Mouse (Mus musculus) gastrocnemius, adult 8-10 months (tissue): Measurements from ENCODE around the gene Ogt. TPM values are rescaled to one million over a fixed set of nuclear protein-coding genes. Genes with fewer than 3 reads are reported as not detected.

Source experiments
- DNase-seq, 2 experiments: peaks; one replicate each; pipeline ENCODE4 v3.0.0; 2022; ENCODE audit warnings: low spot score in 2 of 2
- total RNA-seq, 4 experiments: library from RNA; stranded (reverse); gene quantifications; 2 replicates each; pipeline ENCODE4 v1.2.4; 2022

Gene Ogt
- 10 to 100 TPM; 58.9 to 75.0 (median 72.6) TPM for total RNA-seq

- DNase-seq, result peak; percentile 84 to 88
Measured at GRCm38 (mm10) chrX:101639741-101640166, at the start of gene Ogt. Gene Ogt, plus strand, starts transcription at chrX:101640060.

DNA sequence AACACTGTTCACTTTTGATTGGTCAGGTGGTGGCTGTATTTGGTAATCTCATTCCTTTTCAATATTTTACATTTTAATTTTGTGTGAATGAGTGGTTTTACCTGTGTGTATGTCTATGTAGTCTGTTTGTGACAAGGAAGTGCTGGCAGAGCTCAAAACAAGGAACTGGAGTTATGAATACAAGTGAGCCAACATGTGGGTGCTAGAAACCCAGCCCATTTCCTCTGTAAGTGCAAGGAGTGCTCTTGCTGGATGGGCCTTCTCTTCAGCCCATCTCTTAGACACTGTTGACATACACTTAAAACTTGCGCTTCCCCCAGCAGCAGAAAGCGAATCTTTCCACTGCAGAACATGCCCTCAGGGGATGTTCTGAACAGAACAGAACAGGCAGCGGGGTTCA lies 23.7 kb upstream of the Ogt start:
- DNase-seq, result no peak

DNA sequence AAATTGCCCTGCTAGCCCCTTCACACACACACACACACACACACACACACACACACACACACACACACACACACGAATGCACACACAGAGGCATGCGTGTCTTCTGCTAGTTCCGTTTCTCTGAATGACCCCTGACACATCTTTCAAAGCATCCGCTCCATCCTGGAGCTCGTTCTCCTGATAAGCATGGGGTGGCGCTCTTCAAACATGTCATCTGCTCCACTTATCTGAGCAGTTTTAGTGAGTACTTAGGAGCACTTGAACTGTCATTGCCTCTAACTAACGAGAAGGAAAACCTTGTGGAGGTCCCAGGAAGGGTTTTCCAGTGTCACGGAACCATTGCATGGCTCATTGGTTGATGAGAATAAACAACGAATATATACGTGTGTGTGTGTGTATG lies 22.0 kb upstream of the Ogt start:
- DNase-seq, result no peak

- no peak for DNase-seq
Measured at GRCm38 (mm10) chrX:101620317-101620716, 19.5 kb upstream of the Ogt start.

DNA sequence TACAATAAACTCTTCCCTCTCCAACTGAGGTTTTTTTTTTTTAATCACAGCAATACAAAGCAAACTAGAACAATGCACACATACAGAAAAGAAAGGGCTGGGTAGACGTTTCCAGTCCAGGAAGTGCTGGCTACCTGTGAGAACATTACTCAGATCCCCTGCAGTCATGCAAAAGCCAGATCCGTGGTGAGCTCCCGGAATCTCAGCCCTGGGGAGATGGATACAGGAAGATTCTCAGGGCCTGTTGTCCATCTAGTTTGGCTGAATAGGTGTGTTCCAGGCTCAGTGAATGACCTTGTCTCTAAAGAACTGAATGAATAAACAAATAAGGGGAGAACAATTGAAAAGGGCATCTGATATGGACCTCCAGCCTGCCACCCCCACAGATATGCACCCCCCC lies 17.3 kb upstream of the Ogt start:
- no peak for DNase-seq

DNA sequence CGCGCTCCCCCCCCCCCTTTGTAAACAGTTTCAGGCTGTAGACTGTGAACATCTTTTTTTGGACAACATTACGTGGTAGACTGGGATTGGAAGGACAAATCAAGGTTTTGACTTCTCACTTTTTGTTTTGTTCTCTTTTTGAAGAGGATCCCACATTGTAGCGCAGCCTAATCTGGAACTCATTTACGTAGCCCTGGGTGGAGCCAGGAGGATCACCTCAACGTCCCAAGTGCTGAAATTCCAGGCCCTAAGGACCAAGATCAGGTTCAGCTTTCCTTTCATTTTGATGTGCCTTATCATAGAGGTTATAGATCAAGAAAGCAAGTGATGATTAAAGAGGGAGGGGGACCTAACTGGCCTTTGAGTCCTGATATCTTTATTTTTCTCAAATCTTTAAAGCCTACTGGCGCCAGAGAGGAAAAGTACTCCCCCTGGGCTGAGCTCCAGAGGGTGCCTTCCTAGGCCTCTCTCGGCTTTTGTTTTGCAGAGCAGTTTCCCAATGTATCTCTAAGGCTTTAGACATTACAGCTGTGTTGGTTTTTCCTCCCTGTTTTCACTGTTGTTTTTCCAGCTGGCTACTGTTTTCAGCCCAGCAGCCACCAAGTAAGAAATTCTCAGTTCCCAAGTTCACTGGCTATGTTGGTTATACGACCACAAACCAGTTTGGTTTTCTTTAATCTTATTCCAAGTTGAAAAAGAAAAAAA lies 2.9 kb upstream of the Ogt start:
- DNase-seq, result no peak

DNA sequence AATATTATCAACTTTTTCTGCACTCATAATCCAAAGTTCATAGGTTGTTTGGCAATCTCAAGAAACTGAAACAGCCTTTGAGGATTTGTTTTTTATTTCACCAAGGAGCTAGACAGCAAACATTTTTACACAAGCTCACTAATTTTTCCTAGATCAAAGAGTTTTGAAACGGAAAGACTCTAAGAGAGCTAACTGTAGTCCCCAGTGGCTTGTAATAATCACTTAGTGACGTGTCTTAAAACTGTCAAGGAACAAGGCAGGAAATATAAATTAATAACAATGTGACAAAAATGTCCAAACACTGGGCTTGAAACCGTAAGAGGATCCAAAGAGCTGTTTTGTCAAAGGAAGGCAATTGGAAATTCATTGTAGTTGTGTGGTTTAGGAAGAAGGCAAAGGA lies 1.0 kb upstream of the Ogt start:
- no peak for DNase-seq

DNA sequence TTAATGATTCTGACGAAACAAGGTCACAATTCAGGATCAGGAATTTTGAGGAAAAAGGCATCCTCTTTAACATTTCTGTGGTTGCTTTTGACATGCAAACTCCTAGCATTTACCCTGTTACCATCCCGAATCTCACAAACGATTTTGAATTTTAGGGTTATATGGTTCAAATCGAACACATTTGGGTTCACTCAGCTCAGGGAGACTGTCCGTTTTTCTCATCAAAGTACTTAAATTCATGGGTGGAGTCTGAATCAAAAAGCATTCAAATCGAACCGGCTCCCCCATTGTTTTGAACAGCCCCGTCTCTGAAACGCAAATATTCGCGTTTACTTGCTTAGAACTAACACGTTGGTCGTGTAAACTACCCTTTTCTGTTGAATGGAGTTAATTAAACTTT lies 554 bp upstream of the Ogt start:
- no peak for DNase-seq

DNA sequence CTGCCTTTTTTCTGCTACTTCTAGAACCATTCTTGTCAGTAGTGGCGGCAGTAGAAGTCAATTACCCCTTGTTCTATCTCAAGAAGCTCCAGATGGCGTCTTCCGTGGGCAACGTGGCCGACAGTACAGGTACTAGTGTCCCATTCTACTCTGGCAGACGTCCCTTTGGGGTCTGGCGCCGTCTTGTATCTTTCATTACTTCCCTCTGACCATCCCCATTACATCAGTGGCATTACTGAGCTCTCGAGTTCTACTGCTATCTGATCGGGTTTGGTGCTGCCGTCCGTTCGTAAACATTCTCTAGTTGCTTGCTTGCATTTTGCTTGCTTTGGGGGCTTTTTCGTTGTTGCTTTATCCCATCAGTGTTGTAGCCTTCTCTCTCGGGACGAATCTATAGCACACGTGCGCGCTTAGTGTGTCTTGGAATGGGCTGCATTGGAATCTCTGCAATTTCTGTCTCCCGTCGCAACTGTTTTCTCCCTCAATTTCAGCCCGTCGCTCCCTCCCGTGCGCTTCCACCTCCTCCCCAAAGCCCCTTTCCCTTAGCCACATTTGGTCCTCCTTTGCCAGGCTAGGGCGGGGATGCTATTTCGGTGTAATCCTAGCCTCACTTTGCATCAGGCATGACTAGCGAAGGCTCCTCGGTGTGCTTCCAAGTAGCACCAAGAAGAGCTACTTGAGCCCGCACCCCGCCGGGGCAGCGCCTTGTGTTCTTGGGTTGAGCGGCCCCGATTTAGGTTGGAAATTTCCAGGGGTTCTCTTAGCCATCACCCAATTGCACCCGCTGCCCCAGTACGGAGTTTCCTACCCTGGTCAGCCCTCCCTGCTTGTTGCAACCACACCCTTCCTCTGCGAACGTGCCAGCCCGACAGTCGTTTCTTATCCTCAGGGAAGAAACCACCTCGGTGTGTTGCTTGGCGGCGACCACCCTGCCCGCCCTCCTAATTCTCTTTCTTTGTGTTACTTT lies 617 bp downstream of the Ogt start:
- peak; percentile 14 to 34 for DNase-seq

DNA sequence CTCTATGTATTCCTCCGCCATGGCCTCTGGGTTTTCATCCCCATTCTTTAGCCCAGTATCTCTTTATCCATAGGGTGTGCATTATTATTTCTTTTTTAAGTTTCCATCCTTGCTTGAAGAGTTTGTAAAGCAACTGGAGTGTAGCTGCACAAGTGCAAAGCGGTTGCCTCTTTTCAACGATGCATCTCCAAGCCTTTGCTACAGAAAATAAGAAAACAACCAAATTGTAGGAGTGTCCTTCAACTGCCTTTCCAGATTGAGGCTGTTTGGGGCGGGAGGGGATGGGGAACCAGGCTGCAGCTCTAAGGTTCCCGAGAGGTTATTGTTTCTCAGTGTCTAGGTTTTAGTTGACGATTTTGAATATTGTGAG lies 1.3 kb downstream of the Ogt start:
- no peak for DNase-seq

DNA sequence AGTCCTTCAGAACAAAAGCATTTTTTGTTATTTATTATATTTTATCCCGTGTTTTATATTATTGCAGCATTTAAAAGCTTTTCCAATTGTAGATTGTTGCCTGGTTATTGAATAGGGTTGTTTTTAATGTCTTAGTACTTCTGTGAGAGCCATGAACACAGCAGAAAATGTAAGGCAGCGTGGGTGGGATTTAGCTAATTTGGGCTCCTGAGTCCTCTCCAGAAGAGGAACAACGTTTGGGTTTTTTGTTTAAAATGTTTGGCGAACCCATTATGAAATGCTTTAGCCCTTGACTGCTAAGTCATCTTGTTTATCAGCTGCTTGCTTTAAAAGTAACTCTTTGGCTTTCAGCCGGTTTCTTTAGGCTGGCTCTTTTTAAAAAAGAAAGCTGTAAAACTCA lies 2.2 kb downstream of the Ogt start:
- DNase-seq, result no peak

- no peak for DNase-seq
Measured at GRCm38 (mm10) chrX:101645286-101645685, 5.4 kb downstream of the Ogt start.

DNA sequence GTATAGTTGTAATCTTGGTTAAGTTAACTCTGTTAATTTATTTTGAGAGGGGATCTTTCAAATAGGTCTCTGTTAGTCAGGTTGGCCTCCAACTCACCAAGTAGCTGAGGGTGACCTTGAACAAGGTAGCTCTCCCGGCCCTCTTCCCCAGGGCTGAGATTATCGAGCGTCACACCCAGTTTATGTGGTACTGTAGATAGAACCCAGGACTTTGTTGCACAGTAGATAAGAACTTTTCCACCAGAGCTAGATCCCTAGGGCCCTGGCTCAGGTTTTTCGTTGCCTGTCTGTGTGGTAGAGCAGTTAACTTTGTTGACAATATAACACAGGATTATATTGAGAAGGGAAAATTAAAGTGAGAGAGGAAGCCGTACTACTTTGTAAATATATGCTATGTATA lies 6.8 kb downstream of the Ogt start:
- no peak for DNase-seq

DNA sequence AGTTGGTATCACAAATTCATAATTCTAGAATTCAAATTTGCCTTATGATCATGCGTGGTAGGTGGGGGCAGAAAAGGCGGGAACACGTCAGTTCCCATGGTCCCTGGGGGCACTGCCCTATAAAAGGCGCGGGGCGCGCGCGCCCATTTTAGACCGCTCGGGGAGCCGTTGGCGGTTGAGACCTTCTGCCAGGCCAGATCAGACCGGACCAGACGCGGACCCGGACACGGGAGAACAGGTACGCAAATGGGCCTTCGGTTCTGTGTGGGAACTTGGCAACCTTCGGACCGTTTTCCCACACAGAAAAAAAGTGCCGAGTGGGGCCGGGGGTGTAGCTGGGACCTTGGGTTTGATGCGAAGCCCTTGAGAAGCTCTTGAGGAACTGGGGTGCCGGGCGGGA lies 55.8 kb downstream of the Ogt start:
- DNase-seq, result no peak

DNA sequence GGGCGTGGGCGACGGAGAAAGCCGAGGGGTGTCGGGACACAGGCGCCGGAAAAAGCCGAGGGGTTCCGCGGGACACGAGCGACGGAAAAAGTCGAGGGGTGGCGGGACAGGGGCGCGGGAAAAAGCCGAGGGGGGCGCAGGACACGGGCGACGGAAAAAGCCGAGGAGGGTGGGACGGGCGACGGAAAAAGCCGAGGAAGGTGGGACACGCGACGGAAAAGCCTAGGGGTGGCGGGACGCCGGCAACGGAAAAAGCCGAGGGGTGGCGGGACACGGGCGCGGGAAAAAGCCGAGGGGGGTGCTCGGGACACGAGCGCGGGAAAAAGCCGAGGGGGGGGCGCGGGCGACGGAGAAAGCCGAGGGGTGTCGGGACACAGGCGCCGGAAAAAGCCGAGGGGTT lies 57.7 kb downstream of the Ogt start:
- no peak for DNase-seq

DNA sequence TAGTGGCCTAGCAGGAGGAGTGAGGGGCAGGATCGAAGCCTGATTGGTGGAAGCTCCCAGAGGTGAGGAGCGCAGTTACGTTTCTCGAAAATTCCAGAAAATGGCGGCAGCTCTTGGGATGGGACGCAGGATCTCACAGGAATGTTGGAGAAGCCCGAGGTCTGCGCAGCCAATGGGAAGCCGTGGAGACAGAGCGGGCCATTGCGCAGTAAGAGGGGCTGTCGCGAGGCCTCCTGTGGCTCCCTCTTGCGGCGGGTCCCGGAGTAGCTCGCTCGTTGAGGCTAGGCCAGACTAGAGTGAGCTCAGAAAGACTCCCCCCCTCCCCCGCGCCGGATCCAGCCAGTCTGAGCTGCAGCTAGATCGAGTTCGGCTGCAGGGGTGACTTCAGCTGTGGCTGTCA lies 58.4 kb downstream of the Ogt start:
- DNase-seq, result no peak

DNA sequence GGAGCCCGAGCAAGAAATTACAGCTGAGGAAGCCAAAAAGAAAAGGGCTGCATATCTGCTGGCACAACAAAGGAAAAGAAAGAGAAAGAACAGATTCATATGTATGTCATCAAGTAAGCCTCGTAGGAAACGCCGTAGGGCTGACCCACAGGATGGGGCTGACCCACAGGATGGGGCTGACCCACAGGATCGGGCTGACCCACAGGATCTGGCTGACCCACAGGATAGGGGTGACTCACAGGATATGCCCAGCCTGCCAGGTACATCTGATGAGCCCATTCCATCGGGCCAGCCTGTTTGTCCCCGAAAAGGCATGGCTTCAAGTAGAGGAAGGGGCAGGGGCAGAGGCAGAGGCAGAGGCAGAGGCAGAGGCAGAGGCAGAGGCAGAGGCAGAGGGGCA lies 65.3 kb downstream of the Ogt start:
- DNase-seq, result no peak

DNA sequence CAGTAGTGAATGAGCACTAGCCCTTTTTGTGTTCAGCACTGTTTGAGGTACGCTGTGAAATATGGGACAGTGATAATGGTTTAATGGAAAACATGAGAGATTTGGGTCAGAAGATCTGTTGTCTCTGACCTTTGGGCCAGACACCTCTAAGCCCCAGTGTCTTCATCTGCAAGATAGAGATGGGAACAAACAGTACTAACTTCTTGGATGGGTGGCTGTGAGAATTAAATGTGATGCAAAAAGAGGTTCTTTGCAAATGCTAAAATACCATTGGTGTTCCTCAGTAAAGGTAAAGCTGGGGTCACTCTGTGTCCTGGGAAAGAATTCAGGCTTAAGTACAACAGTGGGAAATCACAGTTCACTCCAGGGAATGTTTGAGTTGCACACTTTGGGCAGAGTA lies 80.5 kb downstream of the Ogt start:
- no peak for DNase-seq

DNA sequence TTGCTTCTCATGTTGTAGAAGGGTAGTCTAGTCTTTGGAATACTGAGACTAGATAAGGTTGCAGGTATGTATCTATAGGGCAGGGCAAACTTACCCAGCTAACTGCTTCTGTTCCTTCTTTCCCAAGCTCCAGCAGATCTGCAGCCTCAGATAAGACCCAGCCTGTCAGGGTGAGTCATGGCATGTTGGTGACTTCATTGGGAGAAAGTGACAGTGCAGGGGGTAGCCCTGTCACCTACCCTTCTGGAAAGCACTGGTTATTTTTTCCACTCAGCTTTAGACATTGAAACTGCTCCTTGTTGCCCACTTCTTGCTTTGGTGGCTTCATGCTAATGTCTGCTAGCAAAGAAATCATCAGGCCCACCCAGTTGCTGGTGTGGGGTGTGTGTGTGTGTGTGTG lies 90.2 kb downstream of the Ogt start:
- no peak for DNase-seq

DNA sequence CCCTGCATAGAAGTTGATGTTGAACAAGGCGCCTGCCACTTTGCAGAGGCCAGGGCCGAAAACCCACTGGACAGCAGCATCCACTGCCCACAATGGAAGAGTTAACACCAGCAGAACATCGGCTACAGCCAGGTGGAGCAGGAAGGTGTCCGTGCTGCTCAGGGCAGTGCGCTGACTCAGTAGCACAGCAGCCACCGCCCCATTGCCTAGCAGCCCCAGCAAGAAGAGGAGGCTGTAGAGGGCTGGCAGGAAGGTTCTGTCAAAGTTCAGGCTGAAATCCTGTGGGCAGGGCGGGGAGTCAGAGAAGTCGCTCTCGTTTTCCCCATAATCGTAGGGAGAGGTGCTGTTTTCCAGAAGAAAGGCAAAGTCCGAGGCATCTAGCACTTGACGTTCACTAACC lies 92.8 kb downstream of the Ogt start:
- no peak for DNase-seq

DNA sequence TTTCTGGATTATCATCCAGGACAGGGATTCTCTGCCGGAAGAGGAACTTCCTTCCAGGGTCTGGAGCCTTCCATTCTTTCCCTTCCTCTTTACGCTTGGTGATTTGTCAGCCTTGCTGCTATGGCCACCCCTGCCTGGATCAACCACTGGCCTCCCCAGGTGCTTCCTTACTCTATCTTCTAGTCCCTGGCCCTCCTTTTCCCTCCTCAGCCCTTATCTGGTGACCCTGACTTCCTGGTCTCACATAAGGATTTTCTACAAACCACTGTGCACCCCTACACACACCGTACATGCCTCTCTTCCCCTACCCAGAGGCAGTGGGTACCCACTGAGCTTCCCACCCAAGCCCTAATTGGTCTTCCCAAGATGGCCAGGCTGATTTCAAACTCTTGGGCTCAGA lies 93.4 kb downstream of the Ogt start:
- DNase-seq, result no peak

DNA sequence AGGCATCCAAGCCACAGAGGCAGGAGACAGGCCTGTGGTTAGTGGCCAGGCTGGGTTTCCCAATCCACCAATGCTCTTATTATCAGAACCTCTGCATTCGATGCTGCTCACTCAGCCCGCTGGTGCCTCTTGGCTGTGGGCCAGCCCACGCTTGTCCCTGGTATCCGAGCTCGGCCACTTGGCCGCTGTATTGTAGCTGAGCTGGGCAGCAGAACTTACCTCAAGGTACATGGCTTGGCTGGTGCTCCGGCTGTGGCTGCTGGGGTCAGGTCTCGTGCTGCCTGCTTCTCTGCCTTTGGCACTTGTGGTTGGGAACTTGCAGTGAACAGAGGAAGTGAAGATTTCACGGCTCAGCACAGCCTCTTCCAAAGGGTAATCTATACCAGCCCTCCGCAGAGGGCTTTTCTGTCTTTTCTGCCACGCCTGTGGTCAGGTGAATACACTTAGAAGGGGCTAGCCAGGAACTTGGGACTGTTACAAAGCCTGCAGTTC lies 94.0 kb downstream of the Ogt start, which contains the start of gene Cxcr3:
Gene Cxcr3 (minus strand): TSS at position 442 of the 492 bp plus-strand sequence.
- no peak for DNase-seq
